Mouse (Mus musculus) lung, embryonic 16.5 days (tissue): ENCODE data around the gene Dnajc27. TPM values are rescaled to one million over a fixed set of nuclear protein-coding genes. Genes with fewer than 3 reads are reported as not detected.

Experiments
- ATAC-seq: fragments of 200-750 bp; cut with Nextera tagmentation; 2 replicates; pipeline ENCODE4 v1.8.0; 2017; ENCODE audit warnings: low read depth, mild to moderate bottlenecking, moderate library complexity
- H3K27ac ChIP-seq: fragments of 300-500 bp; sonication (generic); 2 replicates; pipeline ENCODE4 v1.5.1; 2014; ENCODE audit warnings: mild to moderate bottlenecking, control low read depth, low read length
- H3K27me3 ChIP-seq: fragments of 300-500 bp; sonication (generic); 2 replicates; pipeline ENCODE4 v1.6.1; 2014; ENCODE audit warnings: low read depth, low read length, mixed read lengths; ENCODE audit not compliant: control insufficient read depth, insufficient read depth
- H3K36me3 ChIP-seq: fragments of 300-500 bp; sonication (generic); 2 replicates; pipeline ENCODE4 v1.6.1; 2014; ENCODE audit warnings: low read length; ENCODE audit not compliant: control insufficient read depth, insufficient read depth
- H3K4me1 ChIP-seq: fragments of 300-500 bp; sonication (generic); replicated peaks from 2 replicates; pipeline ENCODE4 v1.6.1; 2014; ENCODE audit warnings: low read length, mixed read lengths; ENCODE audit not compliant: control insufficient read depth, insufficient read depth
- H3K4me2 ChIP-seq: fragments of 300-500 bp; sonication (generic); 2 replicates; pipeline ENCODE4 v1.6.1; 2014; ENCODE audit warnings: low read depth, low read length, control low read depth
- H3K4me3 ChIP-seq: fragments of 300-500 bp; sonication (generic); 2 replicates; pipeline ENCODE4 v1.5.1; 2014; ENCODE audit warnings: mild to moderate bottlenecking, low read length, control low read depth
- H3K9ac ChIP-seq: fragments of 300-500 bp; sonication (generic); 2 replicates; pipeline ENCODE4 v1.6.1; 2014; ENCODE audit warnings: low read length, control low read depth
- H3K9me3 ChIP-seq: fragments of 300-500 bp; sonication (generic); 2 replicates; pipeline ENCODE4 v1.6.1; 2016; ENCODE audit warnings: low read length; ENCODE audit not compliant: control insufficient read depth
- WGBS: fragments of 180-500 bp; shearing (Covaris S2); extraction: QIAGEN DNeasy Blood & Tissue Kit; methylation state at CpG from one replicate; pipeline ENCODE4 v1.1.7; 2014; 5-methylcytosine and 5-hydroxymethylcytosine counted together
- polyA plus RNA-seq: library from polyadenylated mRNA; unstranded; fragments of >200 nt; fragmentation: Nextera tagmentation; extraction: Ambion mirVana; gene quantifications from 2 replicates; pipeline ENCODE4 v1.2.1, GENCODE M21; 2015

Gene Dnajc27
- polyA plus RNA-seq, 1 experiment from 2014 or later = 6.1 TPM

GRCm38 (mm10) chr12:4050861-4051425 is 31.4 kb upstream of the Dnajc27 start:
- Histone ChIP-seq H3K4me3 (no peak overlapping the region), H3K9ac (no peak overlapping the region), H3K36me3 (no peaks in the 10 kb centered on the region), H3K4me2 (no peak overlapping the region), H3K9me3 (no peaks in the 10 kb centered on the region), H3K27me3 (no peaks in the 10 kb centered on the region), H3K4me1 (no peaks in the 10 kb centered on the region), H3K27ac (no peak overlapping the region)
- ATAC-seq = no peak
- 46% methylated on average over 9 of the region's 9 CpGs for WGBS

GRCm38 (mm10) chr12:4053643-4054042 is 28.7 kb upstream of the Dnajc27 start:
- H3K9me3 ChIP-seq = no peaks in the 10 kb centered on the region
- no peak overlapping the region for H3K9ac ChIP-seq
- no peaks in the 10 kb centered on the region for H3K36me3 ChIP-seq
- H3K4me1 ChIP-seq = no peaks in the 10 kb centered on the region
- WGBS = 64% methylated on average over 3 of the region's 3 CpGs
- H3K4me3 ChIP-seq = no peak overlapping the region
- ATAC-seq = no peak
- no peak overlapping the region for H3K4me2 ChIP-seq
- H3K27me3 ChIP-seq = no peaks in the 10 kb centered on the region
- no peak overlapping the region for H3K27ac ChIP-seq

GRCm38 (mm10) chr12:4054845-4055244 is 27.5 kb upstream of the Dnajc27 start:
- 22% methylated on average over 4 of the region's 4 CpGs for WGBS
- no peak overlapping the region for H3K9ac ChIP-seq
- ATAC-seq = no peak

GRCm38 (mm10) chr12:4058321-4058720 is 24.1 kb upstream of the Dnajc27 start:
- Histone ChIP-seq H3K4me1 (no peaks in the 10 kb centered on the region), H3K36me3 (no peaks in the 10 kb centered on the region), H3K27me3 (no peaks in the 10 kb centered on the region), H3K4me2 (no peak overlapping the region), H3K9ac (no peak overlapping the region), H3K4me3 (no peak overlapping the region), H3K9me3 (no peaks in the 10 kb centered on the region), H3K27ac (no peak overlapping the region)
- ATAC-seq = no peak
- WGBS = 56% methylated on average over 9 of the region's 9 CpGs

More at GRCm38 (mm10) chr12:4054845-4055244, 27.5 kb upstream of the Dnajc27 start:
- H3K27me3 ChIP-seq = no peaks in the 10 kb centered on the region
- H3K36me3 ChIP-seq = no peaks in the 10 kb centered on the region
- H3K27ac ChIP-seq = no peak overlapping the region
- H3K4me1 ChIP-seq = no peaks in the 10 kb centered on the region
- no peak overlapping the region for H3K4me3 ChIP-seq
- no peak overlapping the region for H3K4me2 ChIP-seq
- H3K9me3 ChIP-seq = no peaks in the 10 kb centered on the region

GRCm38 (mm10) chr12:4059683-4060082 is 22.7 kb upstream of the Dnajc27 start:
- no peaks in the 10 kb centered on the region for H3K36me3 ChIP-seq
- no peak overlapping the region for H3K4me2 ChIP-seq
- no peak for ATAC-seq
- WGBS = 85% methylated on average over 4 of the region's 4 CpGs
- H3K27me3 ChIP-seq = no peaks in the 10 kb centered on the region
- H3K4me3 ChIP-seq = no peak overlapping the region
- no peak overlapping the region for H3K9ac ChIP-seq
- H3K27ac ChIP-seq = no peak overlapping the region
- H3K4me1 ChIP-seq = no peaks in the 10 kb centered on the region
- no peaks in the 10 kb centered on the region for H3K9me3 ChIP-seq

- ATAC-seq = no peak
- Histone ChIP-seq H3K4me2 (no peak overlapping the region), H3K9ac (no peak overlapping the region), H3K27ac (no peak overlapping the region), H3K27me3 (no peaks in the 10 kb centered on the region), H3K9me3 (no peaks in the 10 kb centered on the region), H3K4me1 (no peaks in the 10 kb centered on the region), H3K4me3 (no peak overlapping the region), H3K36me3 (no peaks in the 10 kb centered on the region)
- 91% methylated on average over 2 of the region's 2 CpGs for WGBS
These were observed 16.9 kb upstream of the Dnajc27 start for GRCm38 (mm10) chr12:4065498-4065897.

GRCm38 (mm10) chr12:4065944-4066343 is 16.4 kb upstream of the Dnajc27 start:
- no peak overlapping the region for H3K27ac ChIP-seq
- H3K9me3 ChIP-seq = no peaks in the 10 kb centered on the region
- WGBS = 59% methylated on average over 8 of the region's 8 CpGs
- H3K4me2 ChIP-seq = no peak overlapping the region
- ATAC-seq = no peak
- H3K4me3 ChIP-seq = no peak overlapping the region
- H3K27me3 ChIP-seq = no peaks in the 10 kb centered on the region
- H3K9ac ChIP-seq = no peak overlapping the region
- H3K4me1 ChIP-seq = no peaks in the 10 kb centered on the region
- H3K36me3 ChIP-seq = no peaks in the 10 kb centered on the region

GRCm38 (mm10) chr12:4066681-4067459 is 15.5 kb upstream of the Dnajc27 start:
- 69% methylated on average over 6 of the region's 6 CpGs for WGBS
- no peak overlapping the region for H3K4me2 ChIP-seq
- no peak overlapping the region for H3K4me3 ChIP-seq
- no peaks in the 10 kb centered on the region for H3K27me3 ChIP-seq
- no peaks in the 10 kb centered on the region for H3K36me3 ChIP-seq
- H3K27ac ChIP-seq = no peak overlapping the region
- no peak for ATAC-seq
- H3K9ac ChIP-seq = no peak overlapping the region
- no peaks in the 10 kb centered on the region for H3K9me3 ChIP-seq
- H3K4me1 ChIP-seq = no peaks in the 10 kb centered on the region

- Histone ChIP-seq H3K27me3 (no peaks in the 10 kb centered on the region), H3K4me2 (no peak overlapping the region), H3K9ac (no peak overlapping the region), H3K36me3 (no peaks in the 10 kb centered on the region), H3K4me3 (no peak overlapping the region), H3K4me1 (no peaks in the 10 kb centered on the region), H3K9me3 (no peaks in the 10 kb centered on the region), H3K27ac (no peak overlapping the region)
- WGBS = 71% methylated on average over 4 of the region's 4 CpGs
- ATAC-seq = no peak
These were observed 13.8 kb upstream of the Dnajc27 start for GRCm38 (mm10) chr12:4068551-4068950.
